Mouse (Mus musculus) central nervous system, embryonic 14 days (tissue): ENCODE results near the gene Cox7b. TPM values are rescaled to one million over a fixed set of nuclear protein-coding genes. Genes with fewer than 3 reads are reported as not detected.

Experiments
- polyA plus RNA-seq: library from polyadenylated mRNA; depleted of rRNA; stranded (reverse); fragments of >200 nt; gene quantifications from 2 replicates; pipeline ENCODE4 v1.2.3, GENCODE M21; 2012; rRNA removed

Cox7b gene
- polyA plus RNA-seq = 260 and 319 TPM in 2 replicates

GRCm38 (mm10) chrX:106015571-106016322 lies at the start of gene Cox7b:
Gene Cox7b, plus strand, starts transcription at chrX:106015700.

GRCm38 (mm10) chrX:106011465-106012159 lies 3.9 kb upstream of the Cox7b start, which contains the start of gene Magt1:
Gene Magt1, minus strand, starts transcription at chrX:106011906.

GRCm38 (mm10) chrX:106026418-106027342 lies 11.2 kb downstream of the Cox7b start, which contains the start of gene Atp7a:
Gene Atp7a, plus strand, starts transcription at chrX:106027276.

Other genes with a start within 250 kb of the Cox7b start
- 96.1 and 100 TPM in 2 replicates for gene Atrx, start 86.3 kb upstream of the Cox7b start, polyA plus RNA-seq
- 10.1 and 13.6 TPM in 2 replicates for gene Magt1, start 3.8 kb upstream of the Cox7b start, polyA plus RNA-seq
- gene Atp7a, start 11.6 kb downstream of the Cox7b start, polyA plus RNA-seq = 7.6 and 7.8 TPM in 2 replicates
- 0.33 and 0.37 TPM in 2 replicates for gene Tlr13, start 127.5 kb downstream of the Cox7b start, polyA plus RNA-seq
- 260 and 290 TPM in 2 replicates for gene Pgk1, start 171.4 kb downstream of the Cox7b start, polyA plus RNA-seq
- 10.9 and 11.3 TPM in 2 replicates for gene Taf9b, start 205.5 kb downstream of the Cox7b start, polyA plus RNA-seq
- gene Fnd3c2, start 239.7 kb downstream of the Cox7b start, polyA plus RNA-seq = not detected in 2 replicates